Mouse (Mus musculus): ENCODE measurements around the gene Kat5.

GRCm38 (mm10) chr19:5636571-5637041 lies 26.6 kb upstream of the Kat5 start:
- TF ChIP-seq GATA1 (IDR thresholded peaks at IDR 0.05; ENCODE audit: borderline replicate concordance, low read length) (no peak), FLI1 (IDR thresholded peaks at IDR 0.05; ENCODE audit: low read length) (no peak)
